Mouse (Mus musculus): ENCODE measurements at regions not wholly inside any gene's neighbourhood (a gene's known extent, or its start where the extent isn't known, plus 50 kb on each side); places are given as distances from the start of the nearest gene placed in this dataset.

GRCm38 (mm10) chr12:12147088-12147687 lies 114.8 kb upstream of the Fam49a start:
- Histone ChIP-seq H3K4me1 (no peaks in the 10 kb centered on the region), H3K4me2 (no peak overlapping the region), H3K36me3 (no peaks in the 10 kb centered on the region), H3K4me3 (no peak overlapping the region), H3K9me3 (replicated peaks) (no peaks in the 10 kb centered on the region), H3K27ac (no peak overlapping the region), H3K9ac (no peak overlapping the region), H3K27me3 (replicated peaks) (no peaks in the 10 kb centered on the region)
- WGBS (ENCODE audit: insufficient replicate concordance), result 76% methylated on average over 6 of the region's 6 CpGs
- ATAC-seq, result no peak

GRCm38 (mm10) chr12:12147847-12148246 lies 114.1 kb upstream of the Fam49a start:
- Histone ChIP-seq H3K27ac (no peak overlapping the region), H3K4me3 (no peak overlapping the region), H3K4me1 (no peaks in the 10 kb centered on the region), H3K9me3 (replicated peaks) (no peaks in the 10 kb centered on the region), H3K9ac (no peak overlapping the region), H3K36me3 (no peaks in the 10 kb centered on the region), H3K4me2 (no peak overlapping the region), H3K27me3 (replicated peaks) (no peaks in the 10 kb centered on the region)
- 50% methylated on average over 3 of the region's 3 CpGs for WGBS (ENCODE audit: insufficient replicate concordance)
- ATAC-seq, result no peak

- H3K9ac ChIP-seq, result no peak overlapping the region
- no peak overlapping the region for H3K4me2 ChIP-seq
- ATAC-seq, result no peak
- no peaks in the 10 kb centered on the region for H3K9me3 ChIP-seq (replicated peaks)
- 42% methylated on average over 3 of the region's 3 CpGs for WGBS (ENCODE audit: insufficient replicate concordance)
- no peak overlapping the region for H3K4me3 ChIP-seq
- no peak overlapping the region for H3K27ac ChIP-seq
- H3K27me3 ChIP-seq (replicated peaks), result no peaks in the 10 kb centered on the region
- no peaks in the 10 kb centered on the region for H3K4me1 ChIP-seq
- H3K36me3 ChIP-seq, result no peaks in the 10 kb centered on the region
Observed at GRCm38 (mm10) chr12:12148659-12149399, 113.1 kb upstream of the Fam49a start.

- no peaks in the 10 kb centered on the region for H3K27me3 ChIP-seq (replicated peaks)
- H3K4me1 ChIP-seq, result no peaks in the 10 kb centered on the region
- 29% methylated on average over 1 of the region's 1 CpGs for WGBS (ENCODE audit: insufficient replicate concordance)
- H3K27ac ChIP-seq, result no peak overlapping the region
- no peaks in the 10 kb centered on the region for H3K36me3 ChIP-seq
- H3K9me3 ChIP-seq (replicated peaks), result no peaks in the 10 kb centered on the region
- no peak for ATAC-seq
- H3K9ac ChIP-seq, result no peak overlapping the region
- no peak overlapping the region for H3K4me2 ChIP-seq
- no peak overlapping the region for H3K4me3 ChIP-seq
Observed at GRCm38 (mm10) chr12:12164411-12164810, 97.5 kb upstream of the Fam49a start.

- WGBS (ENCODE audit: insufficient replicate concordance), result 69% methylated on average over 2 of the region's 2 CpGs
- Histone ChIP-seq H3K4me3 (no peak overlapping the region), H3K9me3 (replicated peaks) (no peaks in the 10 kb centered on the region), H3K4me1 (no peaks in the 10 kb centered on the region), H3K4me2 (no peak overlapping the region), H3K27me3 (replicated peaks) (no peaks in the 10 kb centered on the region), H3K9ac (no peak overlapping the region), H3K27ac (no peak overlapping the region), H3K36me3 (no peaks in the 10 kb centered on the region)
- no peak for ATAC-seq
Observed at GRCm38 (mm10) chr12:12170581-12170980, 91.4 kb upstream of the Fam49a start.

GRCm38 (mm10) chr12:12172087-12172823 lies 89.7 kb upstream of the Fam49a start:
- ATAC-seq, result no peak
- Histone ChIP-seq H3K9me3 (replicated peaks) (no peaks in the 10 kb centered on the region), H3K27me3 (replicated peaks) (no peaks in the 10 kb centered on the region), H3K4me1 (0 out of 2 replicates have a peak, but pooled peaks cover 6% of the 10 kb centered on the region), H3K27ac (no peak overlapping the region), H3K9ac (no peak overlapping the region), H3K36me3 (no peaks in the 10 kb centered on the region), H3K4me2 (no peak overlapping the region), H3K4me3 (no peak overlapping the region)
- WGBS (ENCODE audit: insufficient replicate concordance), result 51% methylated on average over 6 of the region's 6 CpGs

- Histone ChIP-seq H3K4me1 (0 out of 2 replicates have a peak, but pooled peaks cover 6% of the 10 kb centered on the region), H3K4me3 (peak overlapping the region; percentile 16), H3K4me2 (peak overlapping the region; percentile 48), H3K9ac (no peak overlapping the region), H3K27me3 (replicated peaks) (no peaks in the 10 kb centered on the region), H3K9me3 (replicated peaks) (no peaks in the 10 kb centered on the region), H3K36me3 (no peaks in the 10 kb centered on the region), H3K27ac (no peak overlapping the region)
- WGBS (ENCODE audit: insufficient replicate concordance), result 8% methylated on average over 13 of the region's 13 CpGs
- ATAC-seq, result peak; percentile 74
Observed at GRCm38 (mm10) chr12:12176331-12177263, 85.3 kb upstream of the Fam49a start.

GRCm38 (mm10) chr12:12177264-12178043 lies 84.5 kb upstream of the Fam49a start:
- ATAC-seq, result no peak
- no peaks in the 10 kb centered on the region for H3K36me3 ChIP-seq
- 60% methylated on average over 6 of the region's 6 CpGs for WGBS (ENCODE audit: insufficient replicate concordance)
- H3K4me3 ChIP-seq, result no peak overlapping the region
- no peak overlapping the region for H3K9ac ChIP-seq
- no peaks in the 10 kb centered on the region for H3K27me3 ChIP-seq (replicated peaks)
- H3K4me1 ChIP-seq, result 0 out of 2 replicates have a peak, but pooled peaks cover 6% of the 10 kb centered on the region
- H3K9me3 ChIP-seq (replicated peaks), result no peaks in the 10 kb centered on the region
- no peak overlapping the region for H3K27ac ChIP-seq
- H3K4me2 ChIP-seq, result no peak overlapping the region

- Histone ChIP-seq H3K4me1 (0 out of 2 replicates have a peak, but pooled peaks cover 6% of the 10 kb centered on the region), H3K4me3 (no peak overlapping the region), H3K36me3 (no peaks in the 10 kb centered on the region), H3K9me3 (replicated peaks) (no peaks in the 10 kb centered on the region), H3K27me3 (replicated peaks) (no peaks in the 10 kb centered on the region), H3K4me2 (no peak overlapping the region), H3K9ac (no peak overlapping the region), H3K27ac (no peak overlapping the region)
- 54% methylated on average over 2 of the region's 2 CpGs for WGBS (ENCODE audit: insufficient replicate concordance)
- no peak for ATAC-seq
Observed at GRCm38 (mm10) chr12:12178391-12178790, 83.5 kb upstream of the Fam49a start.

- Histone ChIP-seq H3K4me3 (no peak overlapping the region), H3K9me3 (replicated peaks) (no peaks in the 10 kb centered on the region), H3K4me1 (0 out of 2 replicates have a peak, but pooled peaks cover 6% of the 10 kb centered on the region), H3K9ac (no peak overlapping the region), H3K4me2 (no peak overlapping the region), H3K36me3 (no peaks in the 10 kb centered on the region), H3K27ac (no peak overlapping the region), H3K27me3 (replicated peaks) (no peaks in the 10 kb centered on the region)
- ATAC-seq, result no peak
- 63% methylated on average over 10 of the region's 10 CpGs for WGBS (ENCODE audit: insufficient replicate concordance)
Observed at GRCm38 (mm10) chr12:12179292-12179865, 82.6 kb upstream of the Fam49a start.
